Mouse (Mus musculus) 416B (cell line): ENCODE results near the gene Stx1b.
"Not testable (repeated sequence)": the region's sequence is repeated elsewhere in the genome, so short reads cannot be mapped to it uniquely, and the experiment has no call there.

Source experiments
- DNase-seq: peaks from one replicate; pipeline ENCODE4 v3.0.0; 2011; ENCODE audit warnings: low read depth

Stx1b gene

DNA sequence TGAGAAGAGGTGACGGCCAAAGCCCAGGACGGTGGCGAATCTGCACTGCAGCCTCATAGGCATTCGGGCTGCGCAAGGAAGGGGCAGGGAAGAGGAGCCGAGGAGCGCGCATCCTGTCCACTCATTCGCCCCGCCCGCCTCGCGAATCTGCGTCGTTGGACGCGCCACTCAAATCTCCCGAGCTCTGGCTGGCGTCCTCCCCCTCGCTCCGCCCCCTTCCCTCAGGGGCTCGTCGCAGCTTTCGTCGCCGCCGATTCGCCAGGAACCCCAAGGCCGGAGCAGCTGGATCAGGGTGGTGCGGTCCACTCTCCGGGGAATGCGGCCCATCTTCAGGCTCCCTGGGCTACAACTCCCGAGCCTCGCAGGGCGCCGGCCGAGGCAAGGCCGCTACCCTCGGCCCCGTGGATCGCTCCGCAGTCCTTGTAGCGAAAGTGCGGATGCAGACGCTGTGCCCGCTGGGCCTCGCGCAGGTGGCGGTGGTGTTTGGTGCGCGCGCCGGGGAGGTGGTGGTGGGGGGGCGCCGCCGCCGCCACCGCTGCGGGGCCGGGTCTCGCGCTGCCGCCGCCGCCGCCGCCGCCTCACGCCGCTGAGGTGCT is 47.4 kb downstream of the Stx1b start:
- DNase-seq, result peak; percentile 98

DNA sequence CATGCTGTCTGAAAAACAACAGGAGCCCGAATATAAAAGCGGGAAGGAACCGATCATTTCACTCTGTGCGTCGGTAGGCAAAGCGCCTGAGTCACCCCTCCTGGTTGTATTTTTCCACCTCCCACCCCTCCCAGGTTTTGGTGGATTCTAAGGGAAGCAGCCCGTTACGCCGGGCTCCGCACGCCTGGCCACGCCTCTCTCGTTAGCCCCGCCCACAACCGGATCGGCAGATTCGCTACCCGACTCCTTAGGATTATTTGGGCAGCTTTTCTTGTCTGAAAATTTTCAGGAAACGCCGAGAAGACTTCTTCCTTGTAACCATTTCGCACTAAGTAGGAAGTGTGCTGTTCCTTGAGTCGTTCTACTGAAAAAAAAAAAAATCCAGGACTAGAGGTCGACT is 47.9 kb downstream of the Stx1b start, which contains the start of gene Setd1a:
Gene Setd1a (plus strand): TSS at position 245 of the 400 bp plus-strand sequence.
- peak; percentile 90 for DNase-seq

DNA sequence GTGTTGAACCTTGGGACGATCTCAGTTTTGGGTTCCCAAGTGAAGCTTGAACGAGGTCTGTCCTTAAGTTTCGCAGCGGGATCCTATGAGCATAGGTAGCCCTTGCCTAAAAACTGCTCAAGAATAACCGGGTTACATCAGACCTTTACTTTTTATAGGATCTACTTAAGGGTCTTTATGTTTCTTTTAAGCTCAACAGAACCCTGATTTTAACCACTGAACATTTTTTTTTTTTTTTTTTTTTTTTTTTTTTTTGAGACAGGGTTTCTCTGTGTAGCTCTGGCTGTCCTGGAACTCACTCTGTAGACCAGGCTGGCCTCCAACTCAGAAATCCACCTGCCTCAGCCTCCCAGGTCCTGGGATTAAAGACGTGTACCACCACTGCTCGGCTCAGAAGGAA is 48.5 kb downstream of the Stx1b start:
- DNase-seq, result not testable (repeated sequence)

DNA sequence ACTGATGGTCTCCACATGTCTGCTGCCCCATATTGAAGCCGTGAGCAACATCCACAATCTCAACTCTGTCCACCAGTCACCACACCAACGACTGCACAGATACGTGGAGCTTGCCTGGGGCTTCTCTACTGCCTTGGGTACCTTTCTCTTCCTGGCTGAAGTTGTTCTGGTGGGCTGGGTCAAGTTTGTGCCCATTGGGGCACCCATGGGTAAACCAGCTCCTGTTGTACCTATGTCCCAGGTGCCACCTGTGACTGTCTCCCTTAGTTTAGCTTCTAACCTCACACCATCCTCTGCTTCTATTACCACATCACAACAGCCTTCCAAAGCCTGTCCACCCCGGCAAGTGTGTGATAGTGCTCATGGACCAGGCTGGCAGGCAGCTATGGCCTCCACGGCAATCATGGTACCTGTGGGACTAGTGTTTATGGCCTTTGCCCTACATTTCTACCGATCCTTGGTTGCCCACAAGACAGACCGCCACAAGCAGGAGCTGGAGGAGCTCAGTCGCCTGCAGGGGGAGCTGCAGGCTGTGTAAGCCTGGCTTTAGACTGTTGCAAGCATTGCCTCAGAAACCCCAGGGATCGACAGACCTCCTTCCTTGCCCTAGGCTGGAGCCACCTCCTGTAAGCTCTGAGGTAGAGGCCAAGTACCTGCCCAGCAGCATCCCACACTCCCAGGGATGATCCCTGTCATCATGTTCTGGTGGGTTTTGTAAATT is 50.5 kb downstream of the Stx1b start:
- DNase-seq, result peak; percentile 90

DNA sequence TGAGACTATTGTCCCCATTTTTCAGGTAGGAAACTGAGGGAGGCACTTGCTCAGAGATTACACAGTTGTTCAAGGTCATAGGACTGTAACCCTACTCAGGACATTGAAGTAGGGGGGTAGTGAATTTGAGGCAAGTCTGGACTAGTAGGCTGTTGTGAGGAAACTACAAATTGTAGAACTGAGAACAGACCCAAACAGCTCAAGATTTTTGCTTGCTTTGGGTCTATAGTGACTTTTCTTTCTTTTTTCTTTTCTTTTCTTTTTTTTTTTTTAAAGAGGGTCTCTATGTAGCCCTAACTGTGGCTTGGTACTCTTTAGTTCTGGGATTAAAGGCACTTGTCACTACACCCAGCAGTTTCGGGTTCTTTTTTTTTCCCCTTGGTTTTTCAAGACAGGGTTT is 51.8 kb downstream of the Stx1b start:
- DNase-seq, result peak; percentile 20

DNA sequence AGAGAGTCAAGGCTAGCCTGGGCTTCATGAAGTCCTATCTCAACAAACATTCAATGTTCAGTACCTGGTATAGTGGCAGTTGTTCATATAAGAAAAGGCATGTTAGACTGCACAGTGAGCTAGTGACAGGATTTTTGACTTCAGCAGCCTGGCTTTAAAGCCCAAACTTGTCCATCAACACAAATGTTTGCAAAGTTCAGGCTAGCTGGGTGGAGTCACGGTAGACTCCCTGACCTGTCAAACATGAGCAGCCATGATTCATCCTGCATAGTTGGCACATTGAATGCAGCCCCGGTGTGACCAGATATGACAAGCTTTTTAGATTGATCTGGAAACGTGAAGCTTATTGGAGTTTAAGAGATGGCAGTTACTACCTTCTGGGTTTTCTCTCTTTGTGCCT is 52.3 kb downstream of the Stx1b start:
- peak; percentile 47 for DNase-seq

DNA sequence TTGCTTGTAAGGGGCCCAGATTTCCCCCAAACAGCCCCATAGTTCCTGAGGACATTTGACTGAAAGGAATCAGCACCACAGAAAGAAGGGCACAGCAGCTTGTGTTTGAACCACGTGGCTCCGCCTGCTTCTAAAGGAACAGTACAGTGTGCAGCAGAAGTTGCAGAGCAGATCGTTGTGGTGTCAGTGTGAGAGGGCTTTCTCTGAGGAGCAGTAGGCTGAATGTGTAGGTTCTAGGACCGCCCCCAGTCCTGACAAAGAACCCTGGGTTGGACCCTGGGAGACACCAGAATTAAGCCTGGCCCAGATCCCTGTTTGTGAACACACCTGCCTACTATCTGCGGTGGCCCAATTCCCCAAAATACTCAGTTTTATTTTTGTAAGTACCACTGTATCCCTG is 53.1 kb downstream of the Stx1b start:
- DNase-seq, result peak; percentile 64

DNA sequence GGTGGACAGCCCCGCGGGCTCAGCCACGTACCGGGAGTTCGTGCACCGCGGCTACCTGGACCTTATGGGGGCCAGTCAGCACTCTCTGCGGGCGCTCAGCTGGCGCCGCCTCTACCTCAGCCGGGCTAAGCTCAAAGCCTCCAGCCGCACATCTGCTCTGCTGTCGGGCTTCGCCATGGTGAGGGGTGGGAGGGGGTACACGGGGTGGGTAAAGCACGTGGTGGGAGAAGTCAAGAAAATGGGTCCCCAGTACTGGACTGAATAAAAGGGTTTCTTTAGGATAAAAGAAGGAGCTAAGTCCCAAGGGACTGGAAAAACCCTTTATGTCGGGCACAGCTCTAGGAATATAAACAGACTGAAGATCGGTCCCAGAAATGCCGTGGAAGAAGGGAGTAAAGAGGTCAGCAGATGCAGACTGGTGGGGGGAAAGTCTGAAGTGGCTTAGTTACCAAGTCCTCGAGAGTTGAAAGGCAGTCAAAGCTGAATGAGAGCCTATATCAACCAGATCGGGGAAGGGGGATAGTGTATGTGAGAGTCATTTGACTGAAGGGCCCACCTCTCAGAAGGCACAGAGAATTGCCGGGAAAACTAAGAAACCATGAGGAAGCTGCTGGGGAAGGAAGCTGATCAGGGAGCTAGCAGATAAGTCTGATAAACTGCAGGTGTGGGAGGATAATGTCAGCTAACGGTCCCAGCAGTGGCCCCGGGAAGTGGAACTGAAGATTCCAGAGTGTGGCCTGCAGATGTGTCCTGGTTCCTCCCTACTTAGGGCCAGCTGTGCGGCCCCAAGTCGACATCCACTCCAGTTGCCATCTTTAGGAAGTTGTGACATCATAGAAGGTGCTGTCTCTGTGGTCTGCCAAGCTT is 54.1 kb downstream of the Stx1b start:
- peak; percentile 66 for DNase-seq

DNA sequence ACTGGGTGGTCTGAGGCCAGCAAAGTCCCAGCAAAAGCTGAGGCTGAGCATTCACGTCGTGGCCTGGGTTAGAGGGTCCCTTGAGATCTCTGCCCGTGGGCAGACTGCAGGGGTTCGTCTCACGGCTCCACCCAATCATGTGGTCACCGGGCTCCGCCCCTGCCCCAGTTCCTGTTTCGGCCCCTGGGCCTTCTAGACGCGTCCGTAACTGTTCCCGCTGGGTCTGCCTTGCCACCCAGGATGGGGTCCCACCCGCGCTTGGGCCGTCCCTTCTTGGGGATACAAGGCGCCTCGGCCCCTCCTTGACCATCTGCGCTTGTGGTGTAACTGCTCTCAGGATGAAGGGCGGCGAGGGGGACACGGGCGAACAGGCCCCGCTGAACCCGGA is 54.7 kb downstream of the Stx1b start, which contains the start of gene Orai3:
Gene Orai3 (plus strand): TSS at position 165 of the 388 bp plus-strand sequence.
- peak; percentile 89 for DNase-seq

DNA sequence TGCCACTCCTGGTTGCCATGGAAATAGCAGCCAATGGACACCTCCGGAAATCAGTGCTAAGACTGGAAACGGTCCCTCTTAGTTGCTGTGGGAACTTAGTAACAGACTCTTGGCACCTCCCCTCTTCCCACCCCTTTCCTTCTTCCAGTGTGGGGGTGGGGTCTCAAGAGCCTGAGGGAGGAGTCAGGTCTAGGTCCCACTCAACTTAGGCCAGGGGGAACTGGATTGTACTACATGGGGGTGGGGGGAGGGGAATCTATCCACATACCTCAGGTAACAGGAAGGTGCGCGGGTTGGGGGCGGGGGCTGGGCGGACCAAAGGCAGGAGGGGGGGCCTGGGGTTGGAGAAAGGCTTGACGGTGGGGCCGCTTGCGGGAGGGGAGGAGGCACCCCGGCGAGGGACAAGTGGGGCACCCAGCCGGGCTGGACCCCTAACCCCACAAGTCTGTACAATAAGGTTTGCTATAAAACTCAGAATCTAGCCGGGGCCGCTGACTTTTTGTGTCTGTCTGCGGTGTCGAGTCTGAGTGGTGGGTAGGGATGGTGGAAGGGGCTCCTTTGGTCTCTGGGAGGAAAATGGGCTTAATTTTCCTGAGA is 55.3 kb downstream of the Stx1b start:
- DNase-seq, result peak; percentile 99

DNA sequence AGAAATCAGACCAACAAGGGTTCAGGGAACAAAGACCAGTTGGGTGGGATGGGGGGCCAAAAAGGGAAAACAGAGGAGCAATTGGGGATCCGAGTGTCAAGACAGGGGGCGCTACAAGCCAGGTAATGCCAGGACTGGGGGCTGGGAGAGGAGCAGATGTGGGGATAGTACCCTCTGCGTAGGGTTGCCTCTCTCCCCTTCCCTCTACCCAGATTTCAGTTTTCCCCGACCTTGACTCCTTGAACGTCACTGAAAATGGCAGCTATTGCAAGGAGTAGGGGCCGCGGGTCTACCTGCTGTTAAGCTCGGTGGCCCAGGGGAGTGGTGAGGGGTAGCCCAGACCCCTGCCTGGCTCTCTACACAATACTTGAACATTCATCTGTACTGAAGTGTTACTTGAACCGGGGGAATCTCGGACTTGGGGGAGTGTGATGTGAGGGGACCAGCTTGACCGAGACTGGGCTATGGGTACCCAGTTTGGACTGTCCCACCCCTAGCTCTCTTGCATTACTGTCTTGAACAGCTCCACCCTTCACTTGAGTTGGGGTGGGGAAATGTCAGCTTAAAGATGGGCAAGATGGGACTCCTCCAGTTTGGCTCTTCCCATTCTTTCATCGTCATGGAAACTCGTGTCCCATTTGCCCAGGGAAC is 55.9 kb downstream of the Stx1b start:
- no peak for DNase-seq

DNA sequence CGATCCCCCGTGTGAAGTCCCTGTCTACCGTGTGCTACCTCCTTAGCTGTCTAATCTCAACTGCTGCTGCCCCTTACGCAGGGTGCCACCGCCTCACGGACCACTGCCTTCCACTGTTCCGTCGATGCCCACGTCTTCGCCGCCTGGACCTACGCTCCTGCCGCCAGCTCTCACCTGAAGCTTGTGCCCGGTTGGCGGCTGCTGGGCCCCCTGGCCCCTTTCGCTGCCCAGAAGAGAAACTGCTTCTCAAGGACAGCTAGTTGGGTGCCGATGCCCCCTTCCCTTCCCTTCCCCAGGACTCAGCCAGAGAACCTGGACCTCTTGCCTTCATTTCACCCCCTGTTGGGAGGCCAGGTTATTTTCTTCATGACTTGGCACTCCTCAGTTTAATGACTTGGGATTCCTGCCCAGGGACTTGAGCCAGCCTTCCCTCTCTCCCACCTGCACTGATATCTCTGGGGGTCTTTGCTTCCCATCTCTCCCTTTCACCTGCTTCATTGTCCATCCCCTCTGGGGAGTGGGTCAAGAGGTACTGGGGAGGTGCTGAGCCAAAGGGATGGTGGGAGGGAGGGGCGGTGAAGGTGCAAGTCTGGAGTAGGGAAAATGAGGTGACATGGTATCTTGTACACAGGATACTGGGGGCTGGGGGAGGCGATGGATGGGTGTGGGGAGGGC is 56.5 kb downstream of the Stx1b start:
- no peak for DNase-seq

DNA sequence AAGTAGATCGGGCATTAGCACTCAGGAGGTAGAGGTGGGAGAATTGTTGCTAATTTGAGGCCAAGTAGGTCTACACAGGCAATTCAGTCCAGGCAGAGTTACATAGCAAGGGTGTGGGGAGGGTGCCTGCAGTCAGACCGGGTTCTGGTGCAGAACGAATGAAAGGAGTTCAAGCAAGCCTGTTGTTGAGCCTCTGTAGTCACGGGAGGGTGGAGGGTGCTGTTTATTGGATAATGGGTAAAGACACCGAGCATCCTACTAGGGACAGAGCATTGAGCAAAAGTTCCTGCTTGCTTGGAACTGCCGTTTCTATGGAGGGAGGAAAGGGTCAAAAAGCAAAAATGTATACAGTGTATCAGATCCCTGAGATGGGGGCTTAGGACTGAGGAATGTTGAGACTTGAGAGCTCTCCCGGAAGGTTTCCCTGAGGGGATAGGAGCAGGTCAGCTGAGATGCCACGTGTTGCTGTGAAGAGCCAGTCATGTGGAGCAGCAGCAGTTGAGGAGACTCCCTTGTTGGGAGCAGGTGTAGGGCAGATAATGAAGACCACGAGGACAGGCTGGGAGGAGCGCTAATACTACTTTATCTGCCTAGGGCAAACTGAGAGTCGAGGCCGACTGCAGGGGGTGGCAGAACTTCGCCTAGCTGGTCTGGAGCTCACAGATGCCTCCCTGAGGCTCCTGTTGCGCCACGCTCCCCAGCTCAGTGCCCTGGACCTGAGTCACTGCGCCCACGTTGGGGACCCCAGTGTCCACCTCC is 57.3 kb downstream of the Stx1b start:
- no peak for DNase-seq

DNA sequence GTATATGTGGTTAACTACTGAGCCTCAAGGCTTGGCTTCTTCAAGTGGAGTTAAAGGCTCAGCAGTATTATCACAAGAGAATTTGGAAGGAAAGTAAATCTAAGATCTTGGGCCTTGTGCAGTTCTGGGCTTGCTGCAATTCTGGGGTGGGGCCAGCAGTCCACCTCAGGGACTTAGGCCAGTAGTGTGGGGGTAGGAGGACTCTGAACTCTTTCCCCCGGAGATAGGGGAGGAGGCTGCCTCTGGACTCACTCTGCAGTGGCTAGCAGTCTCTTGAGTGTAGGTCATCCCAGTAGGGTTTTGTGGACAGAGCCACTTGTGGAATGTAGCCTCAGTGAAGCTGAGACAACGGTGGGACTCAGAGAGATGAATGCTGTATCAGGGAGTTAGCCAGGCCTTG is 58.6 kb downstream of the Stx1b start:
- DNase-seq, result no peak

DNA sequence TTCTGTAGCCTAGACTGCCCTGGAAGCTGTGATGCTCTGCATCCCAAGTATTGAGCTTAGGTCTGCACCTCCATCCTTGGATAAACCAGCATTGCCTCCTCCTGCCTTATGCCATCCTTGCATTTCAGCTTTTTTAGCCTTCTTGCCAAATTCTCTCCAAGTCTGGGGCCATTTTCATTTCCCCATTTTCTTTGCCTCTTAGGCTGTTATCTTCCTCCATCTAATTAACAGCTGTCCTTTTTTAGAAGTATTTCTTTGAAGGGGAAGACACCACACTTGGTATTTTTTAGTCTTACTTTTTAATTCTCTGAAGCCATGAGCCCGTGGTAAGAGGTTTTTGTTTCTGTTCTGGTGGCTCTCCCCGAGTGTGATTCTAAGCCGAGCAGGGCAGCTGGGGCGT is 60.7 kb downstream of the Stx1b start:
- DNase-seq, result no peak

DNA sequence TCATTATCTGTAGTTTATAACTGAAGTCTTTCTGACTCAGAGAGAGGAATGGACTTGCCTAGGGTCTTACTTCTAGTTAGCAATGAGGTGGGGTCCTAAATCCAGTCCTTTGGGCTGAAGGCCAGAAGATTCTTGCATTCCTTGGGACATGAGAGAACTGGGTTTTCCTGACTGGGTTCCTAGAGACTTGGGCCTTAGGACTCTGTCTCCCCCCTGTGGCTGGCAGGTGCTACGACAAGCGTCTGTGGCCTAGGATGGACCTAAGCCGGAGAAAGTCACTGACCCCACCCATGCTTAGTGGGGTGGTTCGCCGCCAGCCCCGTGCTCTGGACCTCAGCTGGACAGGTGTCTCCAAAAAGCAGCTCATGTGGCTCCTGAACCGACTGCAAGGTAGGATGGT is 63.3 kb downstream of the Stx1b start:
- DNase-seq, result peak; percentile 72

DNA sequence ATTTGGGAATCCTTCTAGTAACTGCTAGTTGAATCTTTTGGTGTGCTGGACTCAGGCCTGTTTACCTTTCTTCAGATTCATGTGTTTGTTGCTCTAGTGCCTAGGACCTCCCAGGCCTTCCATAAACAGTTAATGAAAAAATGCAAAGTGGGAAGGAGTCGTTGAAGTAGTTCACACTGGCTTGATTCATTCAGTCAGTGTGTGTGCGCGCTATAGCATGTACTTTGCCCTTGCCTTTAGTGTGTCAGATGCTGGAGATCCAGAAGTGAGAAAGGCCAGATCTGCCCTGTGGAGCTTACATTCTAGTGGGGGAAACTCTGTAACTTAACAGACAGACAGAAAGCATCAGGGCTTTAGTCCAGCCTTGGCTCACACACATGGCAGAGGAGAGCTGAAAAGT is 63.9 kb downstream of the Stx1b start:
- no peak for DNase-seq

DNA sequence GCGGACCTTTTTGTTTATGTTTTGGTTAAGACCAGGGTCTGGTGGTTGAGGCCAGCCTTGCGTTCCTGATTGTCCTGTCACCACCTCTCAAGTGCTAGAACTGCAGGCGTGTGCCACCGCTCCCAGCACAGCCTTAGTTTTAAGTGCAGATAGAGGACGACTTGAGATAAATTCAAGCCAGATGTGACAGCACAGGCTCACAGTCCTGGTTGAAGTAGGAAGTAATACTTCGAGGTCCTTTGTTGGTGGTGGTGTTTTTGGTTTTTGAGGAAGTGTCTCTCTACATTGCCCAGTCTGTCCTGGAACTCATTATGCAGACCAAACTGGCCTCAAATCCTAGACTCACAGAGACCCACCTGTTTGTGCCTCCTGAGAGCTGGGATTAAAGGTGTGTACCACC is 64.6 kb downstream of the Stx1b start:
- DNase-seq, result no peak
